Mouse (Mus musculus): ENCODE data around the gene Alg12.

DNA sequence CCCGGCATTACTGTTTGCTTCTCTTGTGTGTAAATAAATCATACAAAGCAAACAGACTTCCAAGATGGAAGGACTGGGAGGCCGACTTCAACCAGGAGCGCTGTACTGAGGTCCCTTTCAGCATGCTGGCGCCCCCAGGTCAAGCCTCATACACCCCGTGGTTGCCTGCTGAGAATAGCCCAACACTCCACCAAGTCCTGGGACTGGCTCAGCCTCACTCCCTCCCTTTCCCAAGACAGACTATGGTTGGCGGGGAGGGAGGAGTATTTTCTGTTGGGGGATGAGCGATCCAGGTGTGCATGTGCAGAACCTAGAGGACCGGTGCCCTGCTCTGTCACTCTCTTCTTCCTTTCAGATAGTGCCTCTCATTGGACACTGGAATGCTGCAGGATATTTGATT is 11.0 kb downstream of the Alg12 start:
- TF ChIP-seq CTCF (IDR thresholded peaks at IDR 0.05; ENCODE audit: low read depth): no peak
- no peak for TF ChIP-seq EP300 (IDR thresholded peaks at IDR 0.05; ENCODE audit: low read depth)
